Mouse (Mus musculus): ENCODE measurements around the gene Gna13.

DNA sequence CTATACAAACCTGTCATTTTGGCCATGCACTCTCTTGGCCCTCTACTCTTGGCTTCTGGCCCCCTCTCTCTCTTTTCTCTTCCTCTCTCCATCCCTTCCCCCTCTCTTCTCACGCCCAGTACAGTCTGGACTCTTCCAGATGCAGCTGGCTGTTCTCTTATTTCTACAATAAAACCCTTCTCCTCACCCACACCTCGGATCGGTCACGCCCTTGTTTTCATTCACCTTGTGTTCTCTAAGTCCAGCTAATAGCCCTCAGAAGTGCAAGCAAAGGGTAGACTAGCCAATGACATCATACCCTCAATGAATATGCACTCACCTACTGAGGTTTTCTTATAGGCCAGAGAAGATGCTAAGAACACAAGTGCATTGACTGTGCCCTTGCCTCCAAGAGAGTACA lies 11.1 kb upstream of the Gna13 start:
- TF ChIP-seq E2F4 (IDR thresholded peaks at IDR 0.05; ENCODE audit: insufficient read depth) (no peak), POLR2A (IDR thresholded peaks at IDR 0.05; ENCODE audit: insufficient read length, low read depth) (no peak), POLR2AphosphoS2 (IDR thresholded peaks at IDR 0.05; ENCODE audit: insufficient read length, low read depth) (no peak), TCF3 (IDR thresholded peaks at IDR 0.05; ENCODE audit: insufficient read length, low read depth) (no peak), MAX (IDR thresholded peaks at IDR 0.05; ENCODE audit: low read depth) (no peak), USF1 (IDR thresholded peaks at IDR 0.05; ENCODE audit: low read depth) (no peak), TCF12 (IDR thresholded peaks at IDR 0.05; ENCODE audit: insufficient read depth, poor library complexity, severe bottlenecking) (no peak), CEBPB (IDR thresholded peaks at IDR 0.05; ENCODE audit: insufficient read depth, poor library complexity, severe bottlenecking) (no peak)
